Mouse (Mus musculus) forebrain, embryonic 11.5 days (tissue): ENCODE measurements around the gene Cspg4. TPM values are rescaled to one million over a fixed set of nuclear protein-coding genes. Genes with fewer than 3 reads are reported as not detected.

Source experiments
- ATAC-seq: fragments of 200-750 bp; cut with Nextera tagmentation; replicated peaks from 2 replicates; pipeline ENCODE4 v1.8.0; 2017; ENCODE audit warnings: moderate TSS enrichment; ENCODE audit not compliant: low FRiP score
- DNase-seq: peaks from one replicate; pipeline ENCODE4 v3.0.0-alpha.2; 2017; ENCODE audit warnings: low spot score
- H3K27ac ChIP-seq: fragments of 300-500 bp; sonication (generic); 2 replicates; pipeline ENCODE4 v1.5.1; 2014; ENCODE audit warnings: low read depth, low read length
- H3K27me3 ChIP-seq: fragments of 300-500 bp; sonication (generic); 2 replicates; pipeline ENCODE4 v1.6.1; 2014; ENCODE audit warnings: mild to moderate bottlenecking, low read length, mixed read lengths; ENCODE audit not compliant: control insufficient read depth, insufficient read depth
- H3K36me3 ChIP-seq: fragments of 300-500 bp; sonication (generic); 2 replicates; pipeline ENCODE4 v1.6.1; 2014; ENCODE audit warnings: mild to moderate bottlenecking, low read length, moderate library complexity, mixed read lengths; ENCODE audit not compliant: control insufficient read depth, insufficient read depth
- H3K4me1 ChIP-seq: fragments of 300-500 bp; sonication (generic); replicated peaks from 2 replicates; pipeline ENCODE4 v1.6.1; 2014; ENCODE audit warnings: low read length, mixed read lengths; ENCODE audit not compliant: control insufficient read depth, insufficient read depth
- H3K4me2 ChIP-seq: fragments of 300-500 bp; sonication (generic); 2 replicates; pipeline ENCODE4 v1.6.1; 2014; ENCODE audit warnings: low read depth, mild to moderate bottlenecking, low read length, moderate library complexity, mixed read lengths; ENCODE audit not compliant: severe bottlenecking
- H3K4me3 ChIP-seq: fragments of 300-500 bp; sonication (generic); 2 replicates; pipeline ENCODE4 v1.5.1; 2014; ENCODE audit warnings: low read depth, low read length
- H3K9ac ChIP-seq: fragments of 300-500 bp; sonication (generic); 2 replicates; pipeline ENCODE4 v1.6.1; 2014; ENCODE audit warnings: low read length
- H3K9me3 ChIP-seq: fragments of 300-500 bp; sonication (generic); 2 replicates; pipeline ENCODE4 v1.6.1; 2016; ENCODE audit warnings: low read length, mixed read lengths; ENCODE audit not compliant: control insufficient read depth
- WGBS: fragments of 180-500 bp; shearing (Covaris S2); extraction: QIAGEN DNeasy Blood & Tissue Kit; methylation state at CpG from one replicate; pipeline ENCODE4 v1.1.7; 2014; 5-methylcytosine and 5-hydroxymethylcytosine counted together
- polyA plus RNA-seq: library from polyadenylated mRNA; unstranded; fragments of >200 nt; fragmentation: Nextera tagmentation; extraction: Ambion mirVana; gene quantifications from 2 replicates; pipeline ENCODE4 v1.2.1, GENCODE M21; 2014

Gene Cspg4
- polyA plus RNA-seq, 1 experiment from 2014 or later: 2.0 TPM

GRCm38 (mm10) chr9:56835152-56835551, 29.7 kb upstream of the Cspg4 start:
- H3K27ac ChIP-seq: no peak overlapping the region
- no peak for ATAC-seq
- H3K9ac ChIP-seq: no peak overlapping the region
- no peak overlapping the region for H3K4me2 ChIP-seq
- H3K27me3 ChIP-seq: no peaks in the 10 kb centered on the region
- no peak for DNase-seq
- no peak overlapping the region for H3K4me3 ChIP-seq
- no peaks in the 10 kb centered on the region for H3K4me1 ChIP-seq
- no peaks in the 10 kb centered on the region for H3K9me3 ChIP-seq
- 82% methylated on average over 5 of the region's 5 CpGs for WGBS
- no peaks in the 10 kb centered on the region for H3K36me3 ChIP-seq

GRCm38 (mm10) chr9:56840721-56841120, 24.1 kb upstream of the Cspg4 start:
- ATAC-seq (no peak), DNase-seq (no peak)
- Histone ChIP-seq H3K27me3 (no peaks in the 10 kb centered on the region), H3K4me3 (no peak overlapping the region), H3K4me1 (0 out of 2 replicates have a peak, but pooled peaks cover 2% of the 10 kb centered on the region), H3K4me2 (no peak overlapping the region), H3K9ac (no peak overlapping the region), H3K36me3 (no peaks in the 10 kb centered on the region), H3K9me3 (no peaks in the 10 kb centered on the region), H3K27ac (peak overlapping the region; percentile 6; the same call in 1 of the 2 replicates)
- 49% methylated on average over 5 of the region's 5 CpGs for WGBS

GRCm38 (mm10) chr9:56841864-56842263, 23.0 kb upstream of the Cspg4 start:
- Histone ChIP-seq H3K36me3 (no peaks in the 10 kb centered on the region), H3K27me3 (no peaks in the 10 kb centered on the region), H3K4me1 (0 out of 2 replicates have a peak, but pooled peaks cover 2% of the 10 kb centered on the region), H3K4me2 (no peak overlapping the region), H3K9ac (no peak overlapping the region), H3K9me3 (no peaks in the 10 kb centered on the region), H3K27ac (no peak overlapping the region), H3K4me3 (no peak overlapping the region)
- ATAC-seq (no peak), DNase-seq (no peak)

- no peaks in the 10 kb centered on the region for H3K9me3 ChIP-seq
- H3K9ac ChIP-seq: no peak overlapping the region
- 89% methylated on average over 3 of the region's 3 CpGs for WGBS
- ATAC-seq: no peak
- no peaks in the 10 kb centered on the region for H3K27me3 ChIP-seq
- H3K27ac ChIP-seq: no peak overlapping the region
- DNase-seq: no peak
- H3K4me1 ChIP-seq: 0 out of 2 replicates have a peak, but pooled peaks cover 2% of the 10 kb centered on the region
- no peak overlapping the region for H3K4me2 ChIP-seq
- no peaks in the 10 kb centered on the region for H3K36me3 ChIP-seq
- H3K4me3 ChIP-seq: no peak overlapping the region
Measured at GRCm38 (mm10) chr9:56842303-56842719, 22.5 kb upstream of the Cspg4 start.

- no peak overlapping the region for H3K9ac ChIP-seq
- H3K27ac ChIP-seq: no peak overlapping the region
Measured at GRCm38 (mm10) chr9:56843679-56844188, 21.1 kb upstream of the Cspg4 start.

GRCm38 (mm10) chr9:56844644-56845043, 20.2 kb upstream of the Cspg4 start:
- H3K9ac ChIP-seq: no peak overlapping the region
- H3K27ac ChIP-seq: no peak overlapping the region
- ATAC-seq (no peak), DNase-seq (no peak)
- no peak overlapping the region for H3K4me2 ChIP-seq
- no peak overlapping the region for H3K4me3 ChIP-seq
- H3K4me1 ChIP-seq: 0 out of 2 replicates have a peak, but pooled peaks cover 2% of the 10 kb centered on the region
- 71% methylated on average over 8 of the region's 8 CpGs for WGBS
- H3K27me3 ChIP-seq: no peaks in the 10 kb centered on the region
- no peaks in the 10 kb centered on the region for H3K36me3 ChIP-seq
- no peaks in the 10 kb centered on the region for H3K9me3 ChIP-seq

More at GRCm38 (mm10) chr9:56843679-56844188, 21.1 kb upstream of the Cspg4 start:
- no peak overlapping the region for H3K4me3 ChIP-seq
- no peaks in the 10 kb centered on the region for H3K27me3 ChIP-seq
- 41% methylated on average over 7 of the region's 7 CpGs for WGBS
- no peaks in the 10 kb centered on the region for H3K9me3 ChIP-seq
- no peak for ATAC-seq
- H3K36me3 ChIP-seq: no peaks in the 10 kb centered on the region
- no peak overlapping the region for H3K4me2 ChIP-seq
- 0 out of 2 replicates have a peak, but pooled peaks cover 2% of the 10 kb centered on the region for H3K4me1 ChIP-seq
- peak; percentile 83 for DNase-seq

- H3K9ac ChIP-seq: no peak overlapping the region
- no peaks in the 10 kb centered on the region for H3K27me3 ChIP-seq
- ATAC-seq (no peak), DNase-seq (peak; percentile 83)
- no peaks in the 10 kb centered on the region for H3K9me3 ChIP-seq
- 19% methylated on average over 3 of the region's 3 CpGs for WGBS
- H3K4me1 ChIP-seq: no peaks in the 10 kb centered on the region
- H3K36me3 ChIP-seq: no peaks in the 10 kb centered on the region
- no peak overlapping the region for H3K4me3 ChIP-seq
- no peak overlapping the region for H3K27ac ChIP-seq
- H3K4me2 ChIP-seq: no peak overlapping the region
Measured at GRCm38 (mm10) chr9:56847523-56847922, 17.3 kb upstream of the Cspg4 start.

- Histone ChIP-seq H3K4me1 (no peaks in the 10 kb centered on the region), H3K36me3 (no peaks in the 10 kb centered on the region), H3K9me3 (no peaks in the 10 kb centered on the region), H3K4me3 (no peak overlapping the region), H3K9ac (no peak overlapping the region), H3K27me3 (no peaks in the 10 kb centered on the region), H3K27ac (no peak overlapping the region), H3K4me2 (no peak overlapping the region)
- no peak for ATAC-seq
- 77% methylated on average over 14 of the region's 14 CpGs for WGBS
- DNase-seq: no peak
Measured at GRCm38 (mm10) chr9:56850128-56850904, 14.5 kb upstream of the Cspg4 start.

- Histone ChIP-seq H3K9ac (no peak overlapping the region), H3K4me3 (no peak overlapping the region), H3K4me1 (no peaks in the 10 kb centered on the region), H3K27me3 (no peaks in the 10 kb centered on the region), H3K27ac (no peak overlapping the region), H3K36me3 (no peaks in the 10 kb centered on the region), H3K9me3 (no peaks in the 10 kb centered on the region), H3K4me2 (no peak overlapping the region)
- 95% methylated on average over 4 of the region's 4 CpGs for WGBS
- DNase-seq (no peak), ATAC-seq (no peak)
Measured at GRCm38 (mm10) chr9:56850905-56851252, 14.0 kb upstream of the Cspg4 start.
